Mouse (Mus musculus) testis, postnatal 14 days (tissue): ENCODE results near the gene Mettl13.
A peak's percentile ranks its signal among the peaks of the same experiment; 100 is the strongest.

Source experiments
- DNase-seq: peaks from one replicate; pipeline ENCODE4 v3.0.0; 2021; ENCODE audit warnings: low spot score

The Mettl13 gene

DNA sequence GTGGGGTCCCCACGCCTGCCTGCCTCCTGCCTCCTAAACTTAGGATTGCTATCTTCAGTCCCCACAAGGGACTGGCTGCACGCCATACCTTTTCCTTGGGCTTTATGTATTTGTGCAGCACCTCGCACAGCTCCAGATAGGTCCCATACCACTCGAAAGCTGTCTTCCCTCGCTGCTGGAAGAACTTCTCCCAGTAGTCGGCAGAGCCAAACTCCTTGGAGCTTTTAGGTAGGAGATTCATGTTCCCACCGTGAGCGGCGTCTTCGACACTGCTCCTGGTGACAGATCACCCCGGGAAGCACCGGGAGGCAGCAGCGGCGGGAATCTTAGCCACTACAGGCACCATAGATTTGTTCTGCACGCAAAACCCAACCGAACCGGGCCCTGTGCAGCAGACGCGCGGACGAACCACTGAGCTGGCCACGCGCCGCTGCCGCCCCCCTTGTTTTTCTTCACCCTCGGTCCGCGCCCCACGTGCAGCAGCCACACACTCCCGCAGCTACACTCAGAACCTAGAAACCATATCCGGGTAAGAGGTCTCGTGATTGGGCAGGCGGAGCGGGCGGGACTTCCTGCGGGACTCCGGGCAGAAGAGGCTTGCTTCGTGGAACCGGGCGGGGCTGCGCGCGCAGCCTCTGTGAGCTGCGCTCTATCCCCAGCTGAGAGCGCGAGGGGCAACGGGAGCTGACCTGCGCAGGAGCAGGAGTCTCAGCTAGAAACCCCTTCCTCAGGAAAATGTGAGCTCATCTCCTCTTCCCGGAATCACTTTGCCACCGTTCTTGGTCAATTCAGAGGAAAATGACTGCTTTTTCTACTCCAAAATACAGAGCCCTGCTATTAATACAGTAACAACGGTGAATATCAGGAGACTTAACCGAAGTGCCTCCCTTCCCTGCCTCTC, at the start of gene Mettl13:
TSS of gene Mettl13 (minus strand) at position 536 of the 901 bp plus-strand sequence.
- DNase-seq, result peak; percentile 92

DNA sequence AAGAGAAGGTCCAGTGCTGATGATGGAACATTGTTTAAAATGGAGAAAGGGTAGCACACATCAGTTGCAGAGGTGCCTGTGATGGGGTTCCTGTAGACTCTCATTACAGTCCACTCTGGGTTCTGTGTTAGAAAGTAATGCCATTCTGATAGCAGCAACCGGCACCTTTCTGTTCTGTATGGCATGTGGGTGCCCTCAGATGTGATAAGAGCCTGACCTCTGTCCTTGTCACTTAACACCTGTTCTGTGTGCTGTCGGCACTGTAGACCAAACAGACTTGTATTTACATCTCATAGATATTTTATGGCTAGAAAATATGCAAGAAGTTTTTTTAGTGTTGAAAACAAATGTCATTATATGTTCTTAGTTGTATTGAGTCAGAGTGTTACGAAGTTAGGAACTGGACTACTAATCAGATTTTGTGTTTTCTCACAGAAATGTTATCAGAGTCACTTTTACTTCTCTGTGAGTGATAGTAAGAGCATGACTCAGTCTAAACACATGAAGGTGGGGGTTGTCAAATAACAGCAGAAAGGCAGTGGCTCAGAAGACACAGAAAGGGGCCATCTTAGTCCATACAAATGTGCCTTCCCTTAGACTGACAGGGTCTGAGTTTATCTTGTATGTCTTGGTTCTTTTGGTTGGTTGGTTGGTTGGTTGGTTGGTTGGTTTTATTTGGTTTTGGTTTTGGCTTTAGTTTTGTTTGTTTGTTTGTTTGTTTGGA, 49.2 kb upstream of the Mettl13 start:
- DNase-seq, result no peak

DNA sequence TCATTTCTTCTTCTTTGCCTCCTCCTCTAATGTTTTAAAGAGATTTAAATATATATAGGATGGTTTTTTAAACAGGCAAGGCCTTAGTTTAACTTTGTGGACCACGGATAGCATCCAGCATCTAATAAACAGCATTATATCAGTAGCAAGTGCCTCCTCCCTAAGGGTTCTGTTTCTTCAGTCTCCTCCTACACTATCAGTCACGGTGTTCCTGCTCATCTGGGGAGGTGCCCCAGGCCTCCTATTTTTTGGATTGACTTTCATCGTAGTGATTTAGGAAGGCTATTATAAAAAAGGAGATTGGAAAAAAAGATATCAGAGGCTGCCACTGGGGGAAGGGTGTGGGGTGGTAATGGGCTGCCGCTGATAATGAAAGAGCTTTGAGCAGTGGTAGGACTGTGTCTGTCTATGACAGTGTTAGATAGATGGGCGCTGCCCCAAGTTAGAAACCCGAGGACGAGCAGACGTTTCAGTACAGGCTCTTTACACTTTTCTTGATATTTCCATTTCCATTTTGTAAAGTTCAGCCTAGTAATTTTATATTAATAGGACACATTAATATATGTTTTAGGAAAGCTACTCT, 42.2 kb upstream of the Mettl13 start:
- no peak for DNase-seq

DNA sequence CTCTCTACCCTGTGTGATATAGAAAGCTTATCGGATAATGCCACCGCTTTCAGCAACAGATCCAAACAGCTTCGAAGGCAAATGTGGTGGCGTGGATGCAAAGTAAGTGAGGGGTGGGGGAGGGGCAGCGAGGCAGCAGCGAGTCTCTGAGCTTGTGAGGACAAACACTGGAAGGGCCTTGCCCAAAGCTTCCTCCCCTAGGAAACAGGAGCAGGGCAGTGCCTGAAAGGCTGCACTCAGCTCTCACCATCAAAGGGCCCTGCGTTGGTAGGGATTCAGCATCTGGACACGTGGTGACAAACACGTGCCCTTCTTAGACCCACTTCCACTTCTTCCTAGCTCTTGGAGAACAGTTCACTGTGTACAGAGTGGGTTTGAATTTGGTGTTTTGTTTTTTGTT, 41.1 kb upstream of the Mettl13 start:
- DNase-seq, result no peak

DNA sequence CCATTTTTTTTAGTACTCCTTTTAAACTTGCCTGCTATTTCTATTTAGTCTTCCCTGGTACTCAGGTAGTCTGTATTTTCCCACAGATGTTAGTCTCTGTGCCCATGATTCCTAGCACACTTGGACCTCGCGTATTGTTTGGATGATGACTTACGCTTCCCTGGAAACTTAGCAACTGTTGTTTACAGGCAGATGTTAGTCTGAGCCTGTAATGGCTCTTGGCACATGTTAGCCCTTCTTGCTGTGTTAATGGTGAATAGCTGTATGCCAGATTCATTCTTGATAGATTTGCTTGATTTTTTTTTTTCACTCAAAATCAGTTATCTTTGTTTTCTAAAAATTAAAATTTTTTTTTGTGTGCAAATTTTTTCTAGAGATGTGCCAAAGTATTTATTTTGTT, 40.3 kb upstream of the Mettl13 start:
- DNase-seq, result no peak

DNA sequence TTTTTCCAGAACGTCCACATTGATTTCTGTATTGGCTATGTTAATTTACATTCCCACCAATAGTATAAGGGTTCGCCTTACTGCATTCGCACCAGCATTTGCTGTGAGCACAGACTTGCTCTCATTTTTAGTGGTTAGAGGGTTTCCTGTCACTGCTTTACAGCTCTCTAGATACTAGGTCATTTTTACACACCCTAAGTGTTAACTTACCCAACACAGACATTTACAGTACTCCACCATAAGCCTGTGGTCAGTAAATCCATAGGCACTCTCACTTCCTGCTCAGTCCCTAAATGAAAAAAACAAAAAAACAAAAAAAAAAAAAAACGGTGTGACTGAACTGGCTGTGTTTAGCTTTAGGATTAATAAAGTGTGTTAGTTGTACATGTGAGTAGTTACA, 37.9 kb upstream of the Mettl13 start:
- DNase-seq, result no peak

DNA sequence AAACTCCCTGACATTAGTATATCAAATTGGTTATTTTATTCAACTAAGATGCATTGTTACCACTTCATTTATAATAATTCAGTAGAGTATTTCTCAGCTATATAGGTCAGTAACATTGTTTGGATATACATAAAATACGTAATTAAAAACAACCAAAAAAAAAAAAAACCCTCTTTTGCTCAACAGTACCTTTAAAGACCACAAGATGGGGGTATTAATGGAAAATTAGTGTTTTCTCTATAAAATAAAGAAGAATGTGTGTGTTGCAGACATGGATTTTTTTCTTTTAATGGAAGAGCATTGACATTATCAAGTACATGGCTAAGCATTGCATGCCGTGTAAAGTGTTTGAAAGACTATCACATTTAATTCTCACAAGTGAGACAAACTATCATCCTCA, 34.5 kb upstream of the Mettl13 start:
- DNase-seq, result no peak

DNA sequence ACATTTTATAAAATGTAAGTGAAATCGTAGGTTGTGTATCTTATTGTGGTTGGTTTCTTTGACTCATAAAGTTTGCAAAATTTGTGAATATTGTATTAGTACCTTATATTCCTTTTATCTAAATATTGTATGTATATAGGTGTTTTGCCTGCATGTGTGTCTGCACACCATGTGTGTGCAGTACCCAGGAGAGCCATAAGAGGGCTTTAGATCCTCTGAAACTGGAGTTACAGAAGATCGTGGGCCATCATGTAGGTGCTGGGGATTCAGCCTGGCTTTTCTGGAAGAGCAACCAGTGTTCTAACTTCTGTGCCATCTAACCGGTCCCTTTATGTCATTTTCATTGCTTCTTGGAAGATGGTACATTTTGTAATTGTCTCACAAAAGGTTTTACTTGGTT, 26.7 kb upstream of the Mettl13 start:
- DNase-seq, result no peak

DNA sequence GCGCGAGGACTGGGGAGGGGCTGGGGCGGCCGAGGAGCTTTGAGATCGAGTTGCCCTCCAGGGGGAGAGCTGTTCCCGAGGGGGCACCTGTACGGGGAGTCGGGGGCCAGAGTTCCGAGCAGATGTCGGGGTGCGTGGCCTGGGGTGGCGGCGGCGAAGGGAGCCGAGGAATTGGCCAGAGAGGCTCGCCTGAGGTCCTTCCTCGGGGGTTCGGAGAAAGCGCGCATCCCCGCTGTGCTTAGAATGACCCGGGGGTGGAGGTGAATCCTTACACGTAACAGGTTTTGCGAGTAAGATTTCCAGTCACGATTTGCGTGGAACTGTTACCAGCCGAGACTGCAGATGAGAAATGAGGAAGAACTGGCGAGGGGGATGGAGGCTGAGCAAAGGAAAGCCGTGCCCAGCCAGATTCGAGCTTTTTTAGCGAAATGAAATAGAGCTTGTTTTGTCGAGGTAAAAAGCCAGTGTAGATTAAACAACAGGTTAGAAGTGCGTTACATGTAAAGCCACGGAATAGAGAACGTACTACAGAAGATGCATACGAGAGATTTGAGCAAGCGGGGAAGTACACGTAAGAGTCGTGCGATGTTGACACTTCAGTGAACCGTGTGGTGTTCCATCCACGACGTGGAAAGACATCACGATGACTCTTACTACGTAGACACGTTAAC, 22.7 kb upstream of the Mettl13 start:
- no peak for DNase-seq

DNA sequence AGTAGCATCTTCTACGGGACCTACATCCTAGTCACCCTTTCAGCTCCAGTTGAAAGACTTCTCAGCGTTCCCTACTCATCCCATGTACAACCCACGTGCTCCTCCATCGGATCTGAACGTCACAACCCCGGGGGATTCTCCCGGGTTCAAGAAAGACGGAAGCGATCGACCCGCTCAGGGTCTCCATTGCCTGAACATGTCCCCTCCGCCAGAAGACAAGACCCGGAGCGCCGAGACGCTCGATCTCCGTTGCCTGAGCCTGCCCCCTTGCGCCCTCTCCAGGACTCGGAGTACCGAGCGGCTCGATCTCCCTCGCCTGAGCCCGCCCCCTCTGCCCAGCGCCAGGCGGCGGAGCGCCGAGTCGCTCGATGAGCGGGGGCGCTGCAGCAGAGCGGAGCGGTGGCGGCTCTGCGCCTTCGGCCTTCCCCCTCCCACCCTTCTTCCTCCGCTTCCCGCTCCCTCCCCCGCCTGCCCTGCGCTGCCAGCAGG, 22.0 kb upstream of the Mettl13 start, which contains the start of gene Vamp4:
TSS of gene Vamp4 (plus strand) at position 256 of the 489 bp plus-strand sequence.
- DNase-seq, result peak; percentile 97

DNA sequence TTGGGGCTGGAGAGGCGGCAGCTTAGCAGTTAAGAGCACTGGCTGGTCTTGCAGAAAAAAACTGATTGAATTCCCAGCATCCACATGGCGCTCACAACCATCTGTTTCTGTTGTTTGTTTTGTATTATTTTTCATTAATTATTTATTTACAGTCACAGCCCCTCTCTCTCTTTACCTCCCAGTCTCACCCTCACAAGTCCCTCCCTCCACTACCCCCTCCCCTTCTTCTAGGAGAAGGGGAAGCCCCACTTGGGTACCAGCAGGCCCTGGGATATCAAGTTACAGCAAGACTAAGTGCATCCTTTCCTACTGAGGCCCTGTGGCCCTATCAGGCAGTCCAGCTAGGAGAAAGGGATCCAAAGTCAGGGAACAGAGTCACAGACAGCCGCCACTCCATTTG, 19.0 kb upstream of the Mettl13 start:
- no peak for DNase-seq

DNA sequence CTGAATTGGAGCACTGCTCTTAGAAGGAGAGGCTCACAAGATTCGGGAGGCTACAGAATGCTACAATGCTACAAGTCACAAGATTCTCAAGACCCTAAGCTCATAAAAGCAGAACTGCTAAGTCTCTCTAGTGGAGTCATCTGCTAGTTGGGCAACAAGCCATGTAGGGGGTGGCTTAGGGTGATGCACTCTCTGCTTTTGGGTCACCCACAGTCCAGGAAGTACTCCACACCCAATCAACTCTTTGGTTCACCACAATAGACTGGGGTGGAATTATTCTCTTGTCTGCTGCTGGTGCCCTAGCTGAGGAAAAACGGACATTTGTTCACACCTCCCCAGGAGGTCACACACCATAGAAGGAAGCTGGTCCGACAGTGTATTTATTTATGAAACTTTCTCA, 16.6 kb upstream of the Mettl13 start:
- no peak for DNase-seq

DNA sequence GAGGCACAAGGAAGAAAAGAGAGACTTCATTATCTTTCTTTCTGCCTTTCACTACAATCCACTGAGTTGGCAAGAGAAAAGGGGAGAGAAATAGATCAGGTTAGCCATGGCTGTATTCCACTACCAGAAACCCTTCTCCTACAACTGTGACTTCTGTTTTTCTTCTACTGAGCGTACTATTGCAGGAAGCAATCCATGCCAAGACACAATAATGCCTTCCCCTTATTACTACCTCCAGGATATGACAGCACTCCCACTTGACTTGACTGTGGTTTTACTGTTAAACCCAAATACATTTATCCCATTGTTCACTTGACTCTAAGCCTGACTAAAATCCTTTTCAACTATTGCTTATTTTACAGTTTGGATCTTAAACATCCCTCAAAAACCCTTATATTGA, 14.9 kb upstream of the Mettl13 start:
- no peak for DNase-seq

DNA sequence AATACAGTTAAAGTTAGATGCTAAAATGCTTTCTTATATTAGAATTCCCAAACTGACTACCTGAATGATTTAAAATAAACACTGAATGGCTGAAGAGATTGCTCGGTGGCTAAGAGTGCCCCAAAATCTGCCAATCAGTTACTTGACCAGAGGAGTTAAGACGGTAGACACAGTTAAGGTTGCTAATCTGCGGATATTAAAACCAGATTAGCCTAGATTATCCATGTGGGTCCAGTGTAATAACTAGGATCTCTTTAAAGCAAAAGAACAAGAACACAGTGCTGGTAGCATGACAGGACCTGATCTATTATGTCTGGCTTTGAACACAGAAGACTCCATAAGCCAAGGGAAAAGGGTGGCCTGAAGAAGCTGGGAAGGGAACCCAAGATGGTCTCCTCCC, 5.8 kb upstream of the Mettl13 start:
- DNase-seq, result no peak

DNA sequence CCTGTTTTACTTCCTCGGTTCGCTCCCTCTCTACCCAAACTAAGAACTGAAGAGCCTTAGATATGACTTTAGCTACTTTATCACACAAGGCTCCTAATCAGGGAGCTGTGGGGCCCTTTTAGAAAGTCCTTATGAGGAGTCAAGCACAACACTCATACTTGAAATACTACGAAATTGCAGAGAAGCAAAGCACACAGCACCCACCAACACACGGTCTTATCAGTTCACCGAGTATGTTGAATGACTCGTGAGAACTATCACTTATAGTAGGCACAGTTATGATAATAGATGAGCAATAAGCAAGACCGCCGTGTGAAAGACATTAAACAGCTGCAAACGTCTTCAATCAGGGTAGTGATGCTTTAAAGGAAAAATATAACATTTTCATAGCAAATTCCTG, 4.6 kb upstream of the Mettl13 start:
- DNase-seq, result no peak

DNA sequence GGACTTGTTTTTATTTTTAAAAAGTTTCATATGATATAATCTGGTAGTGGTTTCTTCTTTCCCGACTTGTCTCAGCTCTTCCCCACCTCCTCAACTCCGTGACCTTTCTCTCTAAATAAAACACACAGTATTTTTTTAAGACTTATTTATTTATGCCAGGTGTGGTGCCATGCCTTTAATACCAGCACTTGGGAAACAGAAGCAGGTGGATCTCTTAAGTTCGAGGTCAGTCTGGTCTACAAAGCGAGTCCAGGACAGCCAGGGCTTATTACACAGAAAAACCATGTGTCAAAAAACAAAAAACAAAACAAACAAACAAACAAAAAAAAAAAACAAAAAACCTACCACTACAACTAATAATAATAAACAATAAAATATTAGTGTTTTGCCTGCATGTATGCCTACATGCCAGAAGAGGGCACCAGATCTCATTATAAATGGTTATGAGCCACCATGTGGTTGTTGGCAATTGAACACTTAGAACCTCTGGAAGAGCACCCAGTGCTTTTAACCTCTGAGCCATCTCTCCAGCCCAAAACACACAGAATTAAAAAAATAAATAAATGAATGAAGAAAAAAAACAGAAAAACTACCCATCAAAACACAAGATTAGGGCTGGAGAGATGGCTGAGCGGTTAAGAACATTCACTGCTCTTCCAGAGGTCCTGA, 1.4 kb upstream of the Mettl13 start:
- no peak for DNase-seq

DNA sequence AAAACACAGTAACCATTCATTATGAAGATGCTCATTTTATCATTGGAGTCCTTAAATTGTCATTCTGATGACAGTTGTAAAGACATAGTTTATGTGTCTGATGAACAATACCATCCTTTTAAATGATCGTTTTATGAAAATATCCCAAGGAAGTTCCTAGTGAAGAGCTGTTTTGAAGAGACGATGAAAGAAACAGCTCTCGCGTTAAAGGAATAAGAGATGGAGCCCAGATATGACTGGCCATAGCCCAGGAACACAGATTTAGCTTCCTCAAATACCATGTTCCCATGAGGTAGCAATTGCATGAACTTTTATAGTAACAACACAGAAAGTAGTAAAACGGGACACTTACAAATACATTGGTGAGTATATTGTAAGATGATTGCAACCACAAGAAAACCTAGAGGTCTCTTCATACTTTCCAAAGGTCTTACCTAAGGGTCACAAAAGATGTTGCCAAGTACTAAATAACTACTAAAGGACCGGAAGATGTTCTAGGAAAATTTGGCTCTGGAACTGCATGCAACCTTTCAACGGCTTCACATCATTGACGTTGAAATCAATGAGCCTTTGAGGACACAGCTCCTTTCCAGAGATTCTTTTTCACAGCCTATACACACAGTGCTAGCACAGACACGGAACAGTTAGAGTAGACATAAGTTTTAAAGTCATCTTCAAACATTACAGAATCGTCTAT, 714 bp upstream of the Mettl13 start:
- no peak for DNase-seq

DNA sequence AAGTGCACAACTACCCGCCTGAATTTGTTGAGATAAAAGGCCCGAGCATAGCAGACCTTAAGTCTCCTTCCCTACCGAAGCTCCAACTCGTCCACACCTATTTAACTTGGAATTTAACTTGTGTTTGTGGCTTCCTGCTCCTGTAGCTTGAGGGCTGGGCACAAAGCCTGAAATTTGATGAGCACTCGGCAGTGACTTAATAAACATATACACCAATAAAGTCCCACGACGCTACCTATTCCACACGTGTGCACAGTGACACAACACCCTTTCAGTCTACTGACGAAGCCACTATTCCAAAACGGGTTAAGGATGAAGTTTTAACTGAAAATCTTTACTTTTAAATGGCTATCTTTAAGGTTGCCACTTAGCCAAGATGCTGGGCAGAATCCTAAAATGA, 744 bp downstream of the Mettl13 start:
- DNase-seq, result no peak

DNA sequence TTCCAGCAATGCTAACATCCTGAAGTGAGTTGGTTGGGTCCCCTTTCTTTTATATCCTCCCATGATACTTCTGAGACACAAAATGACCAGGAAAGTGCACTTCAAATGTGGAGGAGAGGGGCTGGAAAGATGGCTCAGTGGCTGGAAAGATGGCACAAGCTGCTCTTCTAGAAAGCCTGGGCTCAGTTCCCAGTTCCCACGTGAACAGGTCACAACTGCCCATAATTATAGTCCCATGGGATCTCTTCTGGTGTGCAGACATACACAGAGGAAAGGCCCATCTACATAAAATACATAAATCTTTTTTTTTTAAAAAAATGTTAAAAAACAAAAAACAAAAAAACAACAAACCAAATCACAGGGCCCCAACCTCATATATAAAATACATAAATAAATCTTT, 5.1 kb downstream of the Mettl13 start:
- no peak for DNase-seq

DNA sequence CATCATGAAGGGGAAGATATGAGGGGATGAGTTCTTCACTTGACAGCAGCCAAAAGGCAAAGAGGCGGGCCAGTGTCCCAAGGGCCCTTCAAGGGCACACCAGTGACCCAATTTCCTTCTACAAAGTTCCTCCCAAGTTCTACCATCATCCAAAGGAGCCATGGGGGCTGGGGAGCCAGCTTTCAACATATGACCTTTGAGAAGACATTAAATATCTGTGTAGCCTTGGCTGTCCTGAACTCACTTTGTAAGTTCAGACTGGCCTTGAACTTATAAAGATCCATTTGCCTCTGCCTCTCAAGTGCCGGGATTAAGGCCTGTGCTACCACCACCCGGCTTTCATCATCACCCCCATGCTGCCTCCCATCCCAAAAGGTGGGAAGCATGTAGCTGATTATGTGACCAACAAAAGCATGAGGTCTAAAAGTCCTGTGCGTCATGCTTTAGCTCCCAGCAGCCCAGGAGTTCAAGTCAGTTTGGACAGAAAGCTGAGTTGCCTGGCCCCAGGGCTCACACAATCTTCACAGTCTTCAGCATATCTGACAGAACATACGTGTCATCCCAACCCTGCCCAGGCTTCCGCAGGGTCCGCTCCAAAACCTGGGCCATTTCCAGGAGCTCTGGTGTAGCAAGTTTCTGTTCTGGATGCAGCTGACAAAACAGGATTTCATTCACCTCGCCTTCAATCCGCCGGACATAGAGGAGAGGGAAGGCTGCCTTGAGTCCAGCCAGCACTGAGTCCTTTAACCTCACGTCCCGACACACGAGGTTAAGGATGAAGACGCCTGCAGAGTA, 14.4 kb downstream of the Mettl13 start:
- DNase-seq, result no peak
